Mouse (Mus musculus) liver, embryonic 14.5 days (tissue): ENCODE measurements around the gene Ltbp3. TPM values are rescaled to one million over a fixed set of nuclear protein-coding genes. Genes with fewer than 3 reads are reported as not detected.

Source experiments
- ATAC-seq: fragments of 200-750 bp; cut with Nextera tagmentation; 2 replicates; pipeline ENCODE4 v1.8.0; 2017; ENCODE audit warnings: moderate number of reproducible peaks, mild to moderate bottlenecking, moderate library complexity; ENCODE audit not compliant: insufficient read depth
- DNase-seq, 3 experiments: peaks; one replicate each; pipeline ENCODE4 v3.0.0-alpha.2; 2012 to 2013; ENCODE audit warnings: low read depth in 3 of 3, low spot score in 3 of 3
- H3K27ac ChIP-seq: fragments of 300-500 bp; sonication (generic); 2 replicates; pipeline ENCODE4 v1.5.1; 2014; ENCODE audit warnings: moderate library complexity, mild to moderate bottlenecking, control low read depth, inconsistent platforms
- H3K27me3 ChIP-seq: fragments of 300-500 bp; sonication (generic); 2 replicates; pipeline ENCODE4 v1.6.1; 2014; ENCODE audit warnings: mild to moderate bottlenecking, low read length, moderate library complexity; ENCODE audit not compliant: control insufficient read depth, insufficient read depth
- H3K36me3 ChIP-seq: fragments of 300-500 bp; sonication (generic); replicated peaks from 2 replicates; pipeline ENCODE4 v1.6.1; 2014; ENCODE audit warnings: low read depth; ENCODE audit not compliant: control insufficient read depth, insufficient read depth
- H3K4me1 ChIP-seq, 2 experiments: fragments of 200-500 bp in 1 of 2; fragments of 300-500 bp in 1 of 2; sonication (generic) in 1 of 2; replicated peaks; 2 replicates each; pipeline ENCODE4 v1.6.1; 2012 to 2014; ENCODE audit warnings: antibody characterized with exemption in 1 of 2, inconsistent platforms in 1 of 2, low read length in 1 of 2; ENCODE audit not compliant: control insufficient read depth in 2 of 2, insufficient read depth in 2 of 2
- H3K4me2 ChIP-seq: fragments of 300-500 bp; sonication (generic); 2 replicates; pipeline ENCODE4 v1.6.1; 2014; ENCODE audit warnings: low read depth, mild to moderate bottlenecking, control low read depth, moderate library complexity
- H3K4me3 ChIP-seq, 2 experiments: fragments of 200-500 bp in 1 of 2; fragments of 300-500 bp in 1 of 2; sonication (generic) in 1 of 2; 2 replicates each; pipeline ENCODE4 v1.5.1; 2012 to 2014; ENCODE audit warnings: low read depth in 2 of 2, low read length in 2 of 2, mild to moderate bottlenecking in 2 of 2, control low read depth in 1 of 2, inconsistent platforms in 1 of 2, moderate library complexity in 1 of 2; ENCODE audit not compliant: insufficient read depth in 1 of 2
- H3K9ac ChIP-seq: fragments of 300-500 bp; sonication (generic); replicated peaks from 2 replicates; pipeline ENCODE4 v1.6.1; 2014; ENCODE audit warnings: mild to moderate bottlenecking, control low read depth, moderate library complexity
- H3K9me3 ChIP-seq: fragments of 300-500 bp; sonication (generic); 2 replicates; pipeline ENCODE4 v1.6.1; 2016; ENCODE audit warnings: low read length, mixed read lengths; ENCODE audit not compliant: control insufficient read depth
- CTCF ChIP-seq: IDR thresholded peaks from 2 replicates; pipeline ENCODE4 v1.5.1; 2016; ENCODE audit warnings: antibody characterized with exemption, low read depth, control low read depth
- EP300 ChIP-seq: IDR thresholded peaks from 2 replicates; pipeline ENCODE4 v1.6.1; 2016; ENCODE audit warnings: antibody characterized with exemption, low read depth
- WGBS: fragments of 180-500 bp; shearing (Covaris S2); extraction: QIAGEN DNeasy Blood & Tissue Kit; methylation state at CpG from one replicate; pipeline ENCODE4 v1.1.7; 2014; ENCODE audit not compliant: insufficient replicate concordance; 5-methylcytosine and 5-hydroxymethylcytosine counted together
- polyA plus RNA-seq, 2 experiments: library from polyadenylated mRNA; depleted of rRNA in 1 of 2; stranded (reverse) in 1 of 2; unstranded in 1 of 2; fragments of >200 nt; fragmentation: Nextera tagmentation in 1 of 2; extraction: Ambion mirVana in 1 of 2; gene quantifications; 2 replicates each; pipeline versions ENCODE4 v1.2.1 to v1.2.3; 2012 to 2014

Gene Ltbp3
- polyA plus RNA-seq, 2 experiments: 1.6 to 2.1 TPM

GRCm38 (mm10) chr19:5693801-5694200, 46.9 kb upstream of the Ltbp3 start:
- H3K4me1 ChIP-seq: peaks cover 7 to 8% of the 10 kb centered on the region in 2 experiments
- no peak overlapping the region for H3K27ac ChIP-seq
- no peaks in the 10 kb centered on the region for H3K27me3 ChIP-seq
- no peak for ATAC-seq
- no peaks in the 10 kb centered on the region for H3K9me3 ChIP-seq
- no peak for DNase-seq
- H3K36me3 ChIP-seq: peaks cover 42% of the 10 kb centered on the region
- 76% methylated on average over 6 of the region's 6 CpGs for WGBS
- no peak overlapping the region for H3K4me3 ChIP-seq
- no peak overlapping the region for H3K9ac ChIP-seq
- no peak overlapping the region for H3K4me2 ChIP-seq
- TF ChIP-seq EP300 (no peak), CTCF (no peak)

GRCm38 (mm10) chr19:5695849-5696462, 44.7 kb upstream of the Ltbp3 start:
- Histone ChIP-seq H3K4me3 (no peak overlapping the region), H3K27ac (no peak overlapping the region), H3K9ac (no peak overlapping the region), H3K4me1 (peaks cover 2 to 7% of the 10 kb centered on the region in 2 experiments), H3K27me3 (no peaks in the 10 kb centered on the region), H3K4me2 (no peak overlapping the region), H3K36me3 (peaks cover 59% of the 10 kb centered on the region), H3K9me3 (no peaks in the 10 kb centered on the region)
- TF ChIP-seq EP300 (no peak), CTCF (no peak)
- 84% methylated on average over 41 of the region's 41 CpGs for WGBS
- ATAC-seq (no peak), DNase-seq (no peak)

GRCm38 (mm10) chr19:5704163-5704800, 36.4 kb upstream of the Ltbp3 start, which contains the start of gene Kcnk7:
Kcnk7 (plus strand) TSS chr19:5704367.
- DNase-seq (peak in 1 of 3 experiments; percentile 52), ATAC-seq (peak; percentile 67)
- WGBS: 50% methylated on average over 17 of the region's 17 CpGs
- peaks cover 18 to 19% of the 10 kb centered on the region in 2 experiments for H3K4me1 ChIP-seq
- H3K27me3 ChIP-seq: no peaks in the 10 kb centered on the region
- no peaks in the 10 kb centered on the region for H3K9me3 ChIP-seq
- H3K4me2 ChIP-seq: peak within 1 kb of the TSS; percentile 49
- H3K36me3 ChIP-seq: peaks cover 60% of the 10 kb centered on the region
- H3K9ac ChIP-seq: peak within 1 kb of the TSS; percentile 52; the same call in 1 of the 2 replicates
- TF ChIP-seq CTCF: no peak
- TF ChIP-seq EP300: no peak
- H3K27ac ChIP-seq: peak within 1 kb of the TSS; percentile 68
- H3K4me3 ChIP-seq: no peak within 1 kb of the TSS

GRCm38 (mm10) chr19:5704801-5705571, 35.7 kb upstream of the Ltbp3 start:
- Histone ChIP-seq H3K27me3 (no peaks in the 10 kb centered on the region), H3K4me3 (no peak overlapping the region), H3K9ac (no peak overlapping the region), H3K4me1 (peaks cover 18 to 19% of the 10 kb centered on the region in 2 experiments), H3K36me3 (peaks cover 62% of the 10 kb centered on the region), H3K9me3 (no peaks in the 10 kb centered on the region), H3K4me2 (peak overlapping the region; percentile 49), H3K27ac (peak overlapping the region; percentile 68)
- WGBS: 36% methylated on average over 10 of the region's 10 CpGs
- DNase-seq (peak in 1 of 3 experiments; percentile 65), ATAC-seq (peak; percentile 81)
- no peak for TF ChIP-seq CTCF
- no peak for TF ChIP-seq EP300

GRCm38 (mm10) chr19:5710068-5710467, 30.6 kb upstream of the Ltbp3 start:
- TF ChIP-seq EP300 (no peak), CTCF (no peak)
- Histone ChIP-seq H3K4me2 (no peak overlapping the region), H3K4me3 (no peak overlapping the region), H3K27me3 (no peaks in the 10 kb centered on the region), H3K9ac (no peak overlapping the region), H3K27ac (no peak overlapping the region), H3K4me1 (peaks cover 21% of the 10 kb centered on the region in 2 experiments), H3K36me3 (peaks cover 85% of the 10 kb centered on the region), H3K9me3 (no peaks in the 10 kb centered on the region)
- ATAC-seq (no peak), DNase-seq (no peak)
- 95% methylated on average over 6 of the region's 6 CpGs for WGBS
